Mouse (Mus musculus): ENCODE results near the gene Grin2b.

DNA sequence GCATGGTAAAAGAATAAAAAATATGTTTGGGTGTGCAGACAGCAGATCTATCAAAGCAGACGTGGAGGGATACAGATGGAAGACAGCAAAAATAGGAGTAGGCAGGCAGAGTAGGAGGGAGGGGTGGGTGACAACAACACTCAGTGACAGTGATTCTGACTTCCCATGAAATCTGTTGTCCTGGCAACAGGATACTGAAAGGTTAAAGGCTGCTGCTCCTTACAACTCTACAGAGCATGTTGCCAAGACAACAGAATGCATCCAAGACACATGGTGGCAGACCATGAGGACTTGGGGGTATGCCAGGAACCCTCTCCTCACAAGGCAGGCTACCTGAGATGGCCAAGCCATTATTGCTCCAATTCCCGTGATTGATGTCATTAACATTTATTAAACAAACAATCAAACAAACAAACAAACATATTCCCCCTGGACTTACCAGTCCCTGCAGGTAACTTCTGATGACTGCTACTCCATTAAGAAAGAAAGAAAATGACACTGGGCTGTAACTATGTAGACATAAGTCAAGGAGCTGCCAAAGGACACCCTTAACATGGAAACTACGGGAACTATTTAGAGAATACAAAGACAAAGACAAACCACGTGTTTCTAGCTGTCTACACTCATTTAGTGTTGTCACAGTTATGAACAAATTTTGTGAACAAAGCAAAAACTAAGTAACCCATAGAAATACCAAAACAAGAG lies 143.9 kb downstream of the Grin2b start:
- TF ChIP-seq CTCF (IDR thresholded peaks at IDR 0.05; ENCODE audit: insufficient read depth, low read depth, low read length) (no peak), POLR2A (IDR thresholded peaks at IDR 0.05; ENCODE audit: insufficient read depth, low read depth, low read length) (no peak)

Data from olfactory bulb, adult 2 months (tissue).